Mouse (Mus musculus): ENCODE results near the gene Btbd35f18. TPM values are rescaled to one million over a fixed set of nuclear protein-coding genes. Genes with fewer than 3 reads are reported as not detected.

Btbd35f18 gene
- polyA plus RNA-seq (2012; rRNA removed), result not detected in 2 replicates

GRCm38 (mm10) chrX:3699933-3700332 is at the start of gene Btbd35f18:
Gene Btbd35f18, plus strand, starts transcription at chrX:3700233.

Other genes starting within 250 kb of the Btbd35f18 start
- gene Btbd35f10, start 52.7 kb downstream of the Btbd35f18 start, polyA plus RNA-seq (2012; rRNA removed), result not detected in 2 replicates